Mouse (Mus musculus) neural tube, embryonic 14.5 days (tissue): ENCODE results near the gene Morf4l1. TPM values are rescaled to one million over a fixed set of nuclear protein-coding genes. Genes with fewer than 3 reads are reported as not detected.
"Not testable (repeated sequence)": the region's sequence is repeated elsewhere in the genome, so short reads cannot be mapped to it uniquely, and the experiment has no call there.

ENCODE experiments used
- ATAC-seq: fragments of 200-750 bp; cut with Nextera tagmentation; 2 replicates; pipeline ENCODE4 v1.8.0; 2017; ENCODE audit warnings: low read depth, mild to moderate bottlenecking, moderate TSS enrichment, moderate library complexity
- H3K27ac ChIP-seq: fragments of 300-500 bp; sonication (generic); 2 replicates; pipeline ENCODE4 v1.5.1; 2014; ENCODE audit warnings: low read depth, mild to moderate bottlenecking, control low read depth, low read length, moderate library complexity, mixed read lengths
- H3K27me3 ChIP-seq: fragments of 300-500 bp; sonication (generic); 2 replicates; pipeline ENCODE4 v1.6.1; 2014; ENCODE audit warnings: low read length; ENCODE audit not compliant: control insufficient read depth, insufficient read depth
- H3K36me3 ChIP-seq: fragments of 300-500 bp; sonication (generic); 2 replicates; pipeline ENCODE4 v1.6.1; 2014; ENCODE audit warnings: low read length, mixed read lengths; ENCODE audit not compliant: control insufficient read depth, insufficient read depth
- H3K4me1 ChIP-seq: fragments of 300-500 bp; sonication (generic); 2 replicates; pipeline ENCODE4 v1.6.1; 2014; ENCODE audit warnings: low read length; ENCODE audit not compliant: control insufficient read depth, insufficient read depth
- H3K4me2 ChIP-seq: fragments of 300-500 bp; sonication (generic); 2 replicates; pipeline ENCODE4 v1.6.1; 2014; ENCODE audit warnings: mild to moderate bottlenecking, low read depth, low read length, control low read depth
- H3K4me3 ChIP-seq: fragments of 300-500 bp; sonication (generic); 2 replicates; pipeline ENCODE4 v1.5.1; 2014; ENCODE audit warnings: low read depth, low read length, control low read depth, mixed read lengths
- H3K9ac ChIP-seq: fragments of 300-500 bp; sonication (generic); replicated peaks from 2 replicates; pipeline ENCODE4 v1.6.1; 2014; ENCODE audit warnings: low read depth, mild to moderate bottlenecking, control low read depth, low read length, mixed read lengths
- H3K9me3 ChIP-seq: fragments of 300-500 bp; sonication (generic); 2 replicates; pipeline ENCODE4 v1.6.1; 2016; ENCODE audit warnings: low read length; ENCODE audit not compliant: control insufficient read depth
- WGBS: fragments of 180-500 bp; shearing (Covaris S2); extraction: QIAGEN DNeasy Blood & Tissue Kit; methylation state at CpG from one replicate; pipeline ENCODE4 v1.1.7; 2014; 5-methylcytosine and 5-hydroxymethylcytosine counted together
- polyA plus RNA-seq: library from polyadenylated mRNA; unstranded; fragments of >200 nt; fragmentation: Nextera tagmentation; extraction: Ambion mirVana; gene quantifications from 2 replicates; pipeline ENCODE4 v1.2.1, GENCODE M21; 2014

Gene Morf4l1
- polyA plus RNA-seq, 1 experiment from 2014 or later, result 602 TPM

GRCm38 (mm10) chr9:90042906-90043305 lies 71.7 kb downstream of the Morf4l1 start:
- H3K27me3 ChIP-seq, H3K27ac ChIP-seq, H3K9ac ChIP-seq, H3K4me1 ChIP-seq, ATAC-seq, H3K36me3 ChIP-seq, H3K4me2 ChIP-seq, H3K9me3 ChIP-seq, H3K4me3 ChIP-seq: not testable (repeated sequence)
- 91% methylated on average over 8 of the region's 8 CpGs for WGBS

Other genes starting within 250 kb of the Morf4l1 start
- gene Rasgrf1, start 204.9 kb downstream of the Morf4l1 start, polyA plus RNA-seq, result 10.6 and 22.3 TPM in 2 replicates
- 13.6 and 40.5 TPM in 2 replicates for gene Ctsh, start 60.6 kb downstream of the Morf4l1 start, polyA plus RNA-seq
- 5.7 and 12.6 TPM in 2 replicates for gene Adamts7, start 48.3 kb upstream of the Morf4l1 start, polyA plus RNA-seq
- 5.8 and 8.3 TPM in 2 replicates for gene Tbc1d2b, start 156.0 kb upstream of the Morf4l1 start, polyA plus RNA-seq